Mouse (Mus musculus) cerebellum, adult 8-10 months (tissue): ENCODE measurements at regions not wholly inside any gene's neighbourhood (a gene's known extent, or its start where the extent isn't known, plus 50 kb on each side); places are given as distances from the start of the nearest gene placed in this dataset.

Source experiments
- DNase-seq: peaks from one replicate; pipeline ENCODE4 v3.0.0; 2022

GRCm38 (mm10) chr1:128671016-128671415 is 78.9 kb upstream of the Cxcr4 start:
- no peak for DNase-seq

DNA sequence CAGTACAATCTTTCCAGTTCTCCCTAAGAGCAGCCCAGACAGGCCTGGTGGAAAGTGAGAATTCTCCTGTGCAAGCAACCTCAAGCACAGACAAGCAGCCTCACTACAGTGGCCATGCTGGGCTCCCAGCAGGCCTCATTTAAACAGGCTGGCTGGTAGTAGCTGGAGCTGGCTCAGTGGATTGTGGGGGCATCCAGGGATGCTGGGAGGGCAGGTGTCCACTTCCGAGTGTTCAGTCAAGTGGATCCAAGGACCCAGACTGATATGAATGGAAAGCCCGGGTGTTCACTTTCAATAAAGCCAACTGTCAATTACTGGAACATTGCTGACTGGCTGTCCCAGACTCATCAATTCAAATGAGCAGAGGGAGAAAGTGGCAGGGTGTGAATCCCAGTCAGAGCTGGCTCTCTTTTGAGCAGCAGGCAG is 77.2 kb upstream of the Cxcr4 start:
- peak; percentile 3 for DNase-seq

DNA sequence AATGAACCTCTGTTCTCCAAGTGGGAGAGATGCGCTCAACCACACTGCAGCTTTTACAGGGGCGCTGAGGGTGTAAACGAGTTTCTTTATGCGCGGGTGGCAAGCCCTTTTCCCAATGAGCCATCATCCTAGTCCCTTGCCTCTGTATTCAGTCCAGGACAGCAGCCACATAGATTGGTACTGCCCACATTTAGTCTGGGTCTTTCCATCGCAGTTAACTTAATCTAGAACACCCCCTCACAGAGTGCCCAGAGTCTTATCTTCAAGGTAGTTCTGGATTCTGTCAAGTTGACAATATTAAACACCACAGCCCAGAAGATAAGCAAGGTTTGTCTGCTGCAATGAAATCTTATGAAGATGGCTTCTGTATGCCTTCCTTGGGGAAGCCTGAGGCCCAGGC is 76.6 kb upstream of the Cxcr4 start:
- no peak for DNase-seq

DNA sequence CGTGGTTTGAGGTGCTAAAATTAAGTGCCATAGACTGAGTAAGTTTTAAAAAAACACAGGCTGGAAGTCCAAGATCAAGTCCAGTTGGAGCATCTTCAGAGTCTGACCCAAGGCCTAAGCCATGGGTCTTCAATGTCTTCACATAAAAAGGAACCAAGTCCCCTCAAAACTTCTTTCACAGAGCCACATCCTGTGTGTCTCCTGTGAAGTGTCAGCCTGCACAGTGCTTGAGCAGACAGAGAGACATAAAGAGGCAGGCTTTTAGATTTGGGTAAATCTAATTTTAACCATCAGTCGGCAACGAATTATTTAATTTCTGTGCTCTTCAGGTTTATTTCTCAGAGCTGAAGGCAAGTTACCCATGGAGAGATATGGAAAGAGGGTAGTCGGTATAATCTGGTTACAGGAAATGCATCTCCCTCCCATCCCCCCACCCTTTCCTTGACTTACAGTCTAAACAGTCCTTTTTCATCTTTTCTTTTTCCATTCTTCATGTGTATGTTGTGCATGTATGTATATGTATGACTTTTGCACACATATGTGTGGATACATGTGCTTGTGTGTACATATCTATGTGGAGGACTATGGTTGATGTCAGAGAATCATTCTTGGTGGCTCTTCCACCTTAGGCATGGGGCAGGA is 75.1 kb upstream of the Cxcr4 start:
- no peak for DNase-seq

DNA sequence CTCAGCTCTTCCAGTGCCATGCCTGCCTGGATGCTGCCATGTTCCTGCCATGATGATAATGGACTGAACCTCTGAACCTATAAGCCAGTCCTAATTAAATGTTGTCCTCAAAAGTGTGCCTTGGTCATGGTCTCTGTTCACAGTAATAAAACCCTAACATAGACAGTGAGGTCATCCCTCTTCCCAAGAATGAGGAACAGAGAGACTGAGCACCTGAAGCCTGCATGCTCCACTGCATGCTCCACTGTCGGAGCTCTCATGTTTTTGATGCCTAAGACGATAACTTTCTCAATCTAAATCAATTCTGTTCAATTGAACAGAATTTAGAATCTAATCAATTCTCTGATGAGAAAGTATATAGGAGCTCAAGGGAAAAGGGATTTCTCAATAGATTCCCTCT is 71.1 kb upstream of the Cxcr4 start:
- no peak for DNase-seq

GRCm38 (mm10) chr1:128659857-128660256 is 67.8 kb upstream of the Cxcr4 start:
- no peak for DNase-seq

GRCm38 (mm10) chr1:128658802-128659201 is 66.7 kb upstream of the Cxcr4 start:
- DNase-seq: no peak

- no peak for DNase-seq
Measured at GRCm38 (mm10) chr1:128654099-128654862, 62.2 kb upstream of the Cxcr4 start.

- no peak for DNase-seq
Measured at GRCm38 (mm10) chr1:128650596-128650995, 58.5 kb upstream of the Cxcr4 start.

- DNase-seq: no peak
Measured at GRCm38 (mm10) chr1:128649490-128650178, 57.5 kb upstream of the Cxcr4 start.

DNA sequence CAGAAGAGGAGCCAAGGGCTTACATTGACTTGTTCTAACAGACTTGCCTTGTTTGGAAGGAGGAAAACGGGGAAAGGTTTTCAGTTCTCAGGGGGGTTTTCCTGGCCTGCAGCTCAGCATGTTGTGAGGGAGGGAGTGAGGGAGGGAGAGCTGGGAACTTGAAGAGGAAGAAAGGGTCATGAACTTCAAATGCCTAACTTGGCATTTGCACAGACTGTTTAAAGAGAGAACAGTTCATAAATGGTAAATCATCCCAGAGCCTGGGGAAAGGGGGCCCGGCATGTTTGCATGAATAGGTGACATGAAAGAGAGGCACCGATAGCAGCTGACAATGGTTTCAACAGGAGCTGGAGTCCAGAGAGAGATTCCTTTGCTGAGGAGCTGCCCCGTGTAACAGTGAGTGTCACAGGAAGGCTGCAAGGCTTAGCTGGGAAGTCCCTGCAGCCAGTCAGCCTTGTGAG is 51.3 kb upstream of the Cxcr4 start:
- no peak for DNase-seq

- no peak for DNase-seq
Measured at GRCm38 (mm10) chr1:128642212-128642611, 50.1 kb upstream of the Cxcr4 start.
